Mouse (Mus musculus) intestine, postnatal 0 days (tissue): Measurements from ENCODE around the gene Rapgef3. TPM values are rescaled to one million over a fixed set of nuclear protein-coding genes. Genes with fewer than 3 reads are reported as not detected.

Experiments used
- ATAC-seq: fragments of 200-750 bp; cut with Nextera tagmentation; 2 replicates; pipeline ENCODE4 v1.8.0; 2017; ENCODE audit warnings: mild to moderate bottlenecking, moderate TSS enrichment, moderate library complexity
- H3K27ac ChIP-seq: fragments of 300-500 bp; sonication (generic); 2 replicates; pipeline ENCODE4 v1.5.1; 2014; ENCODE audit warnings: mild to moderate bottlenecking, low read depth, low read length, moderate library complexity
- H3K27me3 ChIP-seq: fragments of 300-500 bp; sonication (generic); replicated peaks from 2 replicates; pipeline ENCODE4 v1.6.1; 2014; ENCODE audit warnings: low read length, mixed read lengths; ENCODE audit not compliant: control insufficient read depth, insufficient read depth
- H3K36me3 ChIP-seq: fragments of 300-500 bp; sonication (generic); 2 replicates; pipeline ENCODE4 v1.6.1; 2014; ENCODE audit warnings: mild to moderate bottlenecking, moderate library complexity; ENCODE audit not compliant: control insufficient read depth, insufficient read depth
- H3K4me1 ChIP-seq: fragments of 300-500 bp; sonication (generic); replicated peaks from 2 replicates; pipeline ENCODE4 v1.6.1; 2014; ENCODE audit warnings: antibody characterized with exemption, low read length, mixed read lengths; ENCODE audit not compliant: control insufficient read depth, insufficient read depth
- H3K4me2 ChIP-seq: fragments of 300-500 bp; sonication (generic); replicated peaks from 2 replicates; pipeline ENCODE4 v1.6.1; 2014; ENCODE audit warnings: low read depth, mild to moderate bottlenecking, moderate library complexity
- H3K4me3 ChIP-seq: fragments of 300-500 bp; sonication (generic); 2 replicates; pipeline ENCODE4 v1.5.1; 2014; ENCODE audit warnings: low read depth, low read length
- H3K9ac ChIP-seq: fragments of 300-500 bp; sonication (generic); 2 replicates; pipeline ENCODE4 v1.6.1; 2014; ENCODE audit warnings: mild to moderate bottlenecking, low read depth, low read length
- H3K9me3 ChIP-seq: fragments of 300-500 bp; sonication (generic); 2 replicates; pipeline ENCODE4 v1.6.1; 2016; ENCODE audit warnings: mixed run types; ENCODE audit not compliant: control insufficient read depth
- CTCF ChIP-seq: sonication (generic); IDR thresholded peaks from 2 replicates; pipeline ENCODE4 v1.5.1; 2016; ENCODE audit warnings: low read depth, mild to moderate bottlenecking, control low read depth, antibody characterized with exemption, moderate library complexity
- WGBS: fragments of 180-500 bp; shearing (Covaris S2); extraction: QIAGEN DNeasy Blood & Tissue Kit; methylation state at CpG from one replicate; pipeline ENCODE4 v1.1.7; 2014; 5-methylcytosine and 5-hydroxymethylcytosine counted together
- polyA plus RNA-seq: library from polyadenylated mRNA; unstranded; fragments of >200 nt; fragmentation: Nextera tagmentation; extraction: Ambion mirVana; gene quantifications from 2 replicates; pipeline ENCODE4 v1.2.1, GENCODE M21; 2015

The Rapgef3 gene
- polyA plus RNA-seq, 1 experiment from 2014 or later, result 2.7 TPM

DNA sequence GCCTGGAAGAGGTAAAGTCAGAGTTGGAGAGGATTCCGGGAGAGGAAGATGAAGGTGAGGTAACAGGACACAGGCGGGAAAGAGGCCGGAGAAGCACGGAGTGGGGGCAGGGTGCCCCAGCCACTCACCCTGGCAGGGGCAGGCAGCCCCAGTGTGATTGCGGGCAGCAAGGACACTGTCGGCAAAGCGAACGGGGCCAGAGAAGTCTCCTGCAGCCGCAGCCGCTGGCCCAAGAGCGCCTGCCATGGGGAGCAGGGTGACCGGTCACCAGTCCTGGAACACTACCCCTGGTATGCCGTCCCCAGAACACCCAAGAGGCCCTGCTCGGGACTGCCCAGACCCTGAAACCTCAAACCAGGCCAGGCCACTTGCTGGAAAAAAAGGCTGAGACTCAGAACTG is 40.8 kb upstream of the Rapgef3 start:
- Histone ChIP-seq H3K4me2 (no peak overlapping the region), H3K36me3 (peaks cover 34% of the 10 kb centered on the region; the same call in 1 of the 2 replicates), H3K9ac (no peak overlapping the region), H3K9me3 (no peaks in the 10 kb centered on the region), H3K4me1 (no peaks in the 10 kb centered on the region; the same call in 1 of the 2 replicates), H3K27me3 (no peaks in the 10 kb centered on the region), H3K27ac (no peak overlapping the region), H3K4me3 (no peak overlapping the region)
- 95% methylated on average over 14 of the region's 14 CpGs for WGBS
- no peak for TF ChIP-seq CTCF
- no peak for ATAC-seq

DNA sequence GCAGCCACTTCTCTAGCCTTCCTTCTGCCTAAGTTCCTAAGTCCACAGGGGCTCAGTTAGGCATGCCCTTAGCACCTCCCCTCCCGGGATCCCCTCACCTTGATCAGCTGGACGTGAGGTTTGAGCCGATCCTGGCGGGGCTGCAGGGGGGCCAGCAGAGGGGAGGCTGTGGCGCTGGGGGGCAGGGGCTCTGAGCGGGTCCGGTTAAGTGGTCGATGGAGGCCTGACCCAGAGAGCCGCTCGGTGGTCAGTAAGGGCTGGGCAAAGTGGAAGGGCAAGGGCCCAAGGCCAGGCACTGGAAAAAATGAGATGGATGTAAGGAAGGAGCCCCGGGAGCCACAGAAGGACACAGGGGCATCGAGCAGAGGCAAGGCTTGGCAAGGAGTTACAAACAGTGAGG is 40.1 kb upstream of the Rapgef3 start:
- peaks cover 34% of the 10 kb centered on the region; the same call in 1 of the 2 replicates for H3K36me3 ChIP-seq
- TF ChIP-seq CTCF, result no peak
- WGBS, result 84% methylated on average over 12 of the region's 12 CpGs
- H3K27me3 ChIP-seq, result no peaks in the 10 kb centered on the region
- no peak overlapping the region for H3K27ac ChIP-seq
- no peak overlapping the region for H3K4me2 ChIP-seq
- no peak for ATAC-seq
- no peaks in the 10 kb centered on the region for H3K9me3 ChIP-seq
- H3K4me3 ChIP-seq, result no peak overlapping the region
- H3K9ac ChIP-seq, result no peak overlapping the region
- H3K4me1 ChIP-seq, result no peaks in the 10 kb centered on the region; the same call in 1 of the 2 replicates

DNA sequence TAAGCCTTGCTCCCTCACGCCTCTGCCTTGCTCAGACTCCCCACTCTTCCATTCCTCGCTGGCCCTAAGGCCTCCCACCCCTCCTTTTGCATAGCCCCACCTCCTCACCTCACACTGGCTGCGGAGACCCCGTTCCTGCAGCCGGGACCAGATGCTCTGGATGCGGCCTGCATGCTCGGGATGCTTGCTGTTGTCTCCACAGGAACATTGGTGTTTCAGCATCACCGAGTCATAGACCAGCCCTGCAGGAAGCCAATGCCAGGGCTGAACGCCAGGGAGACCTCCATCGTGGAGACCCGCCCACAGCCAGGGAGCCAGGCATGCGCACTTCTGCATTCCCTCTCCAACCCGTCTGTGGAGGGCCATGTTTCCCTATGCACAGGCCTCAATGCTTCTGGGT is 34.8 kb upstream of the Rapgef3 start:
- Histone ChIP-seq H3K36me3 (peaks cover 47% of the 10 kb centered on the region; the same call in 1 of the 2 replicates), H3K27me3 (no peaks in the 10 kb centered on the region), H3K9me3 (no peaks in the 10 kb centered on the region), H3K4me1 (no peaks in the 10 kb centered on the region), H3K27ac (no peak overlapping the region), H3K9ac (no peak overlapping the region), H3K4me2 (no peak overlapping the region), H3K4me3 (no peak overlapping the region)
- no peak for TF ChIP-seq CTCF
- ATAC-seq, result no peak
- 48% methylated on average over 13 of the region's 13 CpGs for WGBS

DNA sequence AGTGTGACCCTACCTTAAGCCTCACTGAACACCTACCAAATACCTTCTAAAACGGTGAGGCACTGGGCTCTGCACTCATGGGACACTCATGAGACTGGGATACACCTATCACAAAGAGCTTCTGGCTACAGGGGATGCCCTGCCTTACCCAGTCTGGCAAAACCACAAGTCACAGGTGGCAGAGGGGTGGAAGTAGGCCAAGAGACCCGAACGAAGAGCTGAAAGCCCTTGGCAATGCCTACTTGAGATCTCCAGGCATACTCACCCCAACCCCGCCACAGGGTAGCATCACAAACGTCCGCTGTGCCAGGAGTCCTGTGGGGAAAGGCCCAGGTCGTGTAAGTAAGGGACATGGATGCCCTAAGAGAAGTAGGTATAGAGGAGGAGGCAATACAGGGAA is 34.0 kb upstream of the Rapgef3 start:
- Histone ChIP-seq H3K4me1 (no peaks in the 10 kb centered on the region), H3K4me2 (no peak overlapping the region), H3K27me3 (no peaks in the 10 kb centered on the region), H3K9ac (no peak overlapping the region), H3K36me3 (peaks cover 40% of the 10 kb centered on the region; the same call in 1 of the 2 replicates), H3K4me3 (no peak overlapping the region), H3K27ac (no peak overlapping the region), H3K9me3 (no peaks in the 10 kb centered on the region)
- no peak for ATAC-seq
- 80% methylated on average over 7 of the region's 7 CpGs for WGBS
- no peak for TF ChIP-seq CTCF

DNA sequence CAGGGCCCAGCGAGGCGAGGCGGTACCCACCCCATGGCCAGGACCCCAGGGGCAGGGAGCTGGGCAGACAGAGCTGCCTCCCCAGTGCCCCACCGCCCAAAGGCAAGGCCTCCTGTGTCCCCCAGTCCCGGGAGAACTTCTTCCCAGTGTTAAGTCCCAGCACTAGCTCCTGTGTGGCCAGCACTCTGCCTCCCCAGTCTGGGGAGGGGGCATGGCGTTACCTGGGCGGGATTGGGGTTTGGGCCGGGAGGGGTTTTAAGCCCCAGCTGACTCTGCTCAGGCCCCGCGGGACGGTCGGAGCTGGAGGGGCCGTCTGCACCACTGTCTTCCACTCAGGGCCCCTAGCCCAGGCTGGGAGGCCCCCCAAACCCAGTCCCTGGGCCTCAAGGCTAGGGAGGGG is 33.1 kb upstream of the Rapgef3 start:
- no peaks in the 10 kb centered on the region for H3K9me3 ChIP-seq
- no peaks in the 10 kb centered on the region for H3K27me3 ChIP-seq
- no peak overlapping the region for H3K4me3 ChIP-seq
- ATAC-seq, result no peak
- H3K4me2 ChIP-seq, result no peak overlapping the region
- no peak for TF ChIP-seq CTCF
- no peak overlapping the region for H3K27ac ChIP-seq
- peaks cover 37% of the 10 kb centered on the region for H3K36me3 ChIP-seq
- no peaks in the 10 kb centered on the region for H3K4me1 ChIP-seq
- no peak overlapping the region for H3K9ac ChIP-seq
- WGBS, result 89% methylated on average over 13 of the region's 13 CpGs

DNA sequence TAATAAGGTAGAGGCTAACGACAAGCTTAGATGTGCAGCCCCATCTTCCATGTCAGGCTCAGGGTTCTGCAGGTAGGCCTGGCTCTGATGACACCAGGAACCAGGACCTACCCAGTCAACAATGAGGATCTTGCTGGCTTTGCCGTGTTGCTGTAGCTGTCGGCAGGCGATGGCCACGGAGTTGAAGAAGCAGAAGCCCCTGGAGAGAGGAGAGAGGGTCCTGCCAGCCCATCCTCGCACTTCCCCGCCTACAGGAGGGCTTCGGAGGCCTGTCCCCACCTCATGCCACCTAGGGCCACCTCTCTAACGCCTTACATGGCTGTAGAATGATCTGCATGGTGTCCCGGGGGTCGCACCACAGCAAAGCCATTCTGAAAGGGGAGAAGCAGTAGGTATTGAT is 31.7 kb upstream of the Rapgef3 start:
- TF ChIP-seq CTCF, result no peak
- H3K27ac ChIP-seq, result no peak overlapping the region
- ATAC-seq, result no peak
- H3K9me3 ChIP-seq, result no peaks in the 10 kb centered on the region
- peaks cover 50% of the 10 kb centered on the region for H3K36me3 ChIP-seq
- no peaks in the 10 kb centered on the region for H3K27me3 ChIP-seq
- 95% methylated on average over 11 of the region's 11 CpGs for WGBS
- H3K4me3 ChIP-seq, result no peak overlapping the region
- H3K4me1 ChIP-seq, result no peaks in the 10 kb centered on the region
- no peak overlapping the region for H3K9ac ChIP-seq
- H3K4me2 ChIP-seq, result no peak overlapping the region

DNA sequence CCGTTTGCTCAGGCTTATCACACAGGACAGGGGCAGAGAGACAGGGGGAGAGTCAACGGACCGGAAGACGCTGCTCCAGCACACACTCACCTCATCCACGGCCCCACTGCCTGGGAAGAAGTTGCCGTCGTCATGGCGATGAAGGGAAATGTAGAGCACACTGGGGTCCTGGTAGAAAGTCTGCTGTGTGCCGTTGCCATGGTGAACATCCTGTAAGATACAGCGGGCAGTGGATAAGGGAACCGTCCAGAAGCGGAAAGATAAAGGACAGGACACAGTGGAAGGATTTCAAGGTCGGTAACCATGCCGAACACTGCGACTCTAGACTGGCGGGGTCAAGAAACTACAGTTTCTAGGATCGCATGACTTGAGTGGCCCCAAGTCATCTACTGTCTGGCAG is 30.4 kb upstream of the Rapgef3 start:
- H3K4me2 ChIP-seq, result no peak overlapping the region
- no peak overlapping the region for H3K9ac ChIP-seq
- no peaks in the 10 kb centered on the region for H3K9me3 ChIP-seq
- no peak for TF ChIP-seq CTCF
- H3K4me3 ChIP-seq, result no peak overlapping the region
- no peak overlapping the region for H3K27ac ChIP-seq
- no peaks in the 10 kb centered on the region for H3K4me1 ChIP-seq
- ATAC-seq, result no peak
- H3K27me3 ChIP-seq, result no peaks in the 10 kb centered on the region
- WGBS, result 71% methylated on average over 17 of the region's 17 CpGs
- peaks cover 53% of the 10 kb centered on the region for H3K36me3 ChIP-seq
